Mouse (Mus musculus): ENCODE data around the gene Tgm3. TPM values are rescaled to one million over a fixed set of nuclear protein-coding genes. Genes with fewer than 3 reads are reported as not detected.

Gene Tgm3
- polyA plus RNA-seq, 1 experiment from 2014 or later, result not detected

DNA sequence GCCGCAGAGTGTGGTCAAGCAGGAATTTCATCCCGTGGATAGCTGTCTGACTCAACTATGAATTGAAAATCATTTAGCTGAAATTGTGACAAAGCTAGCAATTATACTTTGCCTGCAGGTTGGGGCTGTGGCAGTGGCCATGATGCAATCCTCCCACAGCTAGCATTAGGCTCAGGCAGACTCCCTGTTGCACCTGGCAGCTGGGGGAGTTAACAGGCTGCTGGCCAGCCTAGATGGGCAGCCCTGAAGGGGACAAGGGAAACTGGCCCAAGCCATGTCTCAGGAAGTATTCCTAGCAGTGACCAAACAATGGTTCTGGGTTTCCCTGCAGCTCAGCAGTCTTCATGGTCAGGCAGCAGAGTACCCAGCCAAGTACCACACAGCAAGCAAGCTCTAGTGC lies 2.8 kb upstream of the Tgm3 start:
- DNase-seq (ENCODE audit: low spot score) (no peak), ATAC-seq (replicated peaks; ENCODE audit: low FRiP score) (no peak)
- no peaks in the 10 kb centered on the region for H3K27me3 ChIP-seq (replicated peaks; ENCODE audit: control insufficient read depth, insufficient read depth, low read length)
- H3K27ac ChIP-seq (ENCODE audit: low read depth, low read length), result no peak overlapping the region
- H3K36me3 ChIP-seq (ENCODE audit: control insufficient read depth, insufficient read depth, low read length), result no peaks in the 10 kb centered on the region
- H3K4me1 ChIP-seq (replicated peaks; ENCODE audit: control insufficient read depth, insufficient read depth, low read length), result no peaks in the 10 kb centered on the region
- no peak overlapping the region for H3K4me2 ChIP-seq
- no peaks in the 10 kb centered on the region for H3K9me3 ChIP-seq (ENCODE audit: control insufficient read depth, low read length)
- no peak overlapping the region for H3K4me3 ChIP-seq (ENCODE audit: low read depth, low read length)
- no peak overlapping the region for H3K9ac ChIP-seq (ENCODE audit: low read depth, low read length)
- 84% methylated on average over 2 of the region's 2 CpGs for WGBS

DNA sequence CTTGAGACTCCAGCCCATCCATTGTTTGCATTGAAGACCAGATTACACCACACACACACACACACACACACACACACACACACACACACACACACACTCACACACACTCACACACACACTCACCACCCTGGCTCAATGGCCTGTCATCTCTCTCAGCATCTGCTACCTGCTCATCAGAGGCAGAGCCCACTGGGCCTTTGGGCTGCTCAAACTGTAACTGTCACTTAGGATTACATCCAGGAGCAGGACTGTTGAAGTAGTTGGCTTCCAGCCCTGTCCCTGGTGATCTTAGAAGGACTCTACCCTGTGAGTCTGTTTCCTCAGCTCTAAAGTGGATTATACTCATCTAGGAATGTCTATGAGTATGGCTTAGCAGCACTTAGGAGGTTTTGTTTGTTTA lies 1.5 kb downstream of the Tgm3 start:
- no peaks in the 10 kb centered on the region for H3K4me1 ChIP-seq (replicated peaks; ENCODE audit: control insufficient read depth, insufficient read depth, low read length)
- DNase-seq (ENCODE audit: low spot score) (no peak), ATAC-seq (replicated peaks; ENCODE audit: low FRiP score) (no peak)
- no peak overlapping the region for H3K9ac ChIP-seq (ENCODE audit: low read depth, low read length)
- H3K9me3 ChIP-seq (ENCODE audit: control insufficient read depth, low read length), result no peaks in the 10 kb centered on the region
- no peak overlapping the region for H3K4me2 ChIP-seq
- H3K27me3 ChIP-seq (replicated peaks; ENCODE audit: control insufficient read depth, insufficient read depth, low read length), result no peaks in the 10 kb centered on the region
- no peak overlapping the region for H3K27ac ChIP-seq (ENCODE audit: low read depth, low read length)
- H3K36me3 ChIP-seq (ENCODE audit: control insufficient read depth, insufficient read depth, low read length), result no peaks in the 10 kb centered on the region
- H3K4me3 ChIP-seq (ENCODE audit: low read depth, low read length), result no peak overlapping the region

- H3K4me3 ChIP-seq (ENCODE audit: low read depth, low read length), result no peak overlapping the region
- 79% methylated on average over 2 of the region's 2 CpGs for WGBS
- no peaks in the 10 kb centered on the region for H3K4me1 ChIP-seq (replicated peaks; ENCODE audit: control insufficient read depth, insufficient read depth, low read length)
- no peaks in the 10 kb centered on the region for H3K9me3 ChIP-seq (ENCODE audit: control insufficient read depth, low read length)
- no peak for ATAC-seq (replicated peaks; ENCODE audit: low FRiP score)
- H3K36me3 ChIP-seq (ENCODE audit: control insufficient read depth, insufficient read depth, low read length), result no peaks in the 10 kb centered on the region
- H3K4me2 ChIP-seq, result no peak overlapping the region
- no peak overlapping the region for H3K27ac ChIP-seq (ENCODE audit: low read depth, low read length)
- no peak for DNase-seq (ENCODE audit: low spot score)
- no peaks in the 10 kb centered on the region for H3K27me3 ChIP-seq (replicated peaks; ENCODE audit: control insufficient read depth, insufficient read depth, low read length)
- no peak overlapping the region for H3K9ac ChIP-seq (ENCODE audit: low read depth, low read length)
Observed at GRCm38 (mm10) chr2:130015196-130015595, 3.0 kb downstream of the Tgm3 start.

- H3K9me3 ChIP-seq (ENCODE audit: control insufficient read depth, low read length), result no peaks in the 10 kb centered on the region
- ATAC-seq (replicated peaks; ENCODE audit: low FRiP score) (no peak), DNase-seq (ENCODE audit: low spot score) (no peak)
- no peak overlapping the region for H3K27ac ChIP-seq (ENCODE audit: low read depth, low read length)
- no peak overlapping the region for H3K4me3 ChIP-seq (ENCODE audit: low read depth, low read length)
- no peak overlapping the region for H3K9ac ChIP-seq (ENCODE audit: low read depth, low read length)
- H3K4me1 ChIP-seq (replicated peaks; ENCODE audit: control insufficient read depth, insufficient read depth, low read length), result no peaks in the 10 kb centered on the region
- H3K27me3 ChIP-seq (replicated peaks; ENCODE audit: control insufficient read depth, insufficient read depth, low read length), result no peaks in the 10 kb centered on the region
- WGBS, result 74% methylated on average over 2 of the region's 2 CpGs
- no peaks in the 10 kb centered on the region for H3K36me3 ChIP-seq (ENCODE audit: control insufficient read depth, insufficient read depth, low read length)
- no peak overlapping the region for H3K4me2 ChIP-seq
Observed at GRCm38 (mm10) chr2:130018084-130018483, 5.9 kb downstream of the Tgm3 start.

GRCm38 (mm10) chr2:130027890-130028289 lies 15.7 kb downstream of the Tgm3 start:
- no peaks in the 10 kb centered on the region for H3K36me3 ChIP-seq (ENCODE audit: control insufficient read depth, insufficient read depth, low read length)
- ATAC-seq (replicated peaks; ENCODE audit: low FRiP score) (no peak), DNase-seq (ENCODE audit: low spot score) (no peak)
- H3K4me1 ChIP-seq (replicated peaks; ENCODE audit: control insufficient read depth, insufficient read depth, low read length), result no peaks in the 10 kb centered on the region
- H3K4me3 ChIP-seq (ENCODE audit: low read depth, low read length), result no peak overlapping the region
- no peak overlapping the region for H3K4me2 ChIP-seq
- H3K27ac ChIP-seq (ENCODE audit: low read depth, low read length), result no peak overlapping the region
- no peak overlapping the region for H3K9ac ChIP-seq (ENCODE audit: low read depth, low read length)
- no peaks in the 10 kb centered on the region for H3K27me3 ChIP-seq (replicated peaks; ENCODE audit: control insufficient read depth, insufficient read depth, low read length)
- H3K9me3 ChIP-seq (ENCODE audit: control insufficient read depth, low read length), result no peaks in the 10 kb centered on the region
- WGBS, result 40% methylated on average over 4 of the region's 4 CpGs

- no peaks in the 10 kb centered on the region for H3K27me3 ChIP-seq (replicated peaks; ENCODE audit: control insufficient read depth, insufficient read depth, low read length)
- no peak overlapping the region for H3K27ac ChIP-seq (ENCODE audit: low read depth, low read length)
- ATAC-seq (replicated peaks; ENCODE audit: low FRiP score) (no peak), DNase-seq (ENCODE audit: low spot score) (no peak)
- no peaks in the 10 kb centered on the region for H3K36me3 ChIP-seq (ENCODE audit: control insufficient read depth, insufficient read depth, low read length)
- no peaks in the 10 kb centered on the region for H3K4me1 ChIP-seq (replicated peaks; ENCODE audit: control insufficient read depth, insufficient read depth, low read length)
- WGBS, result 78% methylated on average over 11 of the region's 11 CpGs
- H3K9me3 ChIP-seq (ENCODE audit: control insufficient read depth, low read length), result no peaks in the 10 kb centered on the region
- H3K4me3 ChIP-seq (ENCODE audit: low read depth, low read length), result no peak overlapping the region
- no peak overlapping the region for H3K4me2 ChIP-seq
- no peak overlapping the region for H3K9ac ChIP-seq (ENCODE audit: low read depth, low read length)
Observed at GRCm38 (mm10) chr2:130029826-130030225, 17.7 kb downstream of the Tgm3 start.

- Histone ChIP-seq H3K27ac (ENCODE audit: low read depth, low read length) (no peak overlapping the region), H3K27me3 (replicated peaks; ENCODE audit: control insufficient read depth, insufficient read depth, low read length) (no peaks in the 10 kb centered on the region), H3K9ac (ENCODE audit: low read depth, low read length) (no peak overlapping the region), H3K4me2 (no peak overlapping the region), H3K4me3 (ENCODE audit: low read depth, low read length) (no peak overlapping the region), H3K9me3 (ENCODE audit: control insufficient read depth, low read length) (no peaks in the 10 kb centered on the region), H3K36me3 (ENCODE audit: control insufficient read depth, insufficient read depth, low read length) (no peaks in the 10 kb centered on the region), H3K4me1 (replicated peaks; ENCODE audit: control insufficient read depth, insufficient read depth, low read length) (no peaks in the 10 kb centered on the region)
- WGBS, result 73% methylated on average over 3 of the region's 3 CpGs
- ATAC-seq (replicated peaks; ENCODE audit: low FRiP score), result no peak
- no peak for DNase-seq (ENCODE audit: low spot score)
Observed at GRCm38 (mm10) chr2:130032661-130033060, 20.5 kb downstream of the Tgm3 start.

GRCm38 (mm10) chr2:130036846-130037245 lies 24.7 kb downstream of the Tgm3 start:
- no peaks in the 10 kb centered on the region for H3K4me1 ChIP-seq (replicated peaks; ENCODE audit: control insufficient read depth, insufficient read depth, low read length)
- H3K27me3 ChIP-seq (replicated peaks; ENCODE audit: control insufficient read depth, insufficient read depth, low read length), result no peaks in the 10 kb centered on the region
- 80% methylated on average over 8 of the region's 8 CpGs for WGBS
- H3K9ac ChIP-seq (ENCODE audit: low read depth, low read length), result no peak overlapping the region
- ATAC-seq (replicated peaks; ENCODE audit: low FRiP score) (no peak), DNase-seq (ENCODE audit: low spot score) (no peak)
- no peaks in the 10 kb centered on the region for H3K36me3 ChIP-seq (ENCODE audit: control insufficient read depth, insufficient read depth, low read length)
- no peak overlapping the region for H3K4me3 ChIP-seq (ENCODE audit: low read depth, low read length)
- H3K9me3 ChIP-seq (ENCODE audit: control insufficient read depth, low read length), result no peaks in the 10 kb centered on the region
- H3K4me2 ChIP-seq, result no peak overlapping the region
- no peak overlapping the region for H3K27ac ChIP-seq (ENCODE audit: low read depth, low read length)

GRCm38 (mm10) chr2:130038971-130039370 lies 26.8 kb downstream of the Tgm3 start:
- Histone ChIP-seq H3K4me3 (ENCODE audit: low read depth, low read length) (no peak overlapping the region), H3K4me1 (replicated peaks; ENCODE audit: control insufficient read depth, insufficient read depth, low read length) (no peaks in the 10 kb centered on the region), H3K9me3 (ENCODE audit: control insufficient read depth, low read length) (no peaks in the 10 kb centered on the region), H3K36me3 (ENCODE audit: control insufficient read depth, insufficient read depth, low read length) (no peaks in the 10 kb centered on the region), H3K4me2 (no peak overlapping the region), H3K27me3 (replicated peaks; ENCODE audit: control insufficient read depth, insufficient read depth, low read length) (no peaks in the 10 kb centered on the region), H3K9ac (ENCODE audit: low read depth, low read length) (no peak overlapping the region), H3K27ac (ENCODE audit: low read depth, low read length) (no peak overlapping the region)
- DNase-seq (ENCODE audit: low spot score), result no peak
- 74% methylated on average over 3 of the region's 3 CpGs for WGBS
- ATAC-seq (replicated peaks; ENCODE audit: low FRiP score), result no peak

Measured in liver, embryonic 11.5 days (tissue).